Mouse (Mus musculus): Measurements from ENCODE around the gene Slc25a53. TPM values are rescaled to one million over a fixed set of nuclear protein-coding genes. Genes with fewer than 3 reads are reported as not detected.
"Not testable (repeated sequence)": the region's sequence is repeated elsewhere in the genome, so short reads cannot be mapped to it uniquely, and the experiment has no call there.

The Slc25a53 gene
- polyA plus RNA-seq, 1 experiment from 2014 or later: 14.3 TPM

GRCm38 (mm10) chrX:136996256-136996655 is 41.8 kb downstream of the Slc25a53 start:
- H3K4me3 ChIP-seq: no peak overlapping the region
- no peak overlapping the region for H3K9ac ChIP-seq
- no peaks in the 10 kb centered on the region for H3K36me3 ChIP-seq (replicated peaks)
- no peak overlapping the region for H3K27ac ChIP-seq
- WGBS: 84% methylated on average over 2 of the region's 2 CpGs
- no peaks in the 10 kb centered on the region for H3K27me3 ChIP-seq (replicated peaks)
- no peak for ATAC-seq (replicated peaks)
- H3K4me1 ChIP-seq: peaks cover 14% of the 10 kb centered on the region
- H3K9me3 ChIP-seq: no peaks in the 10 kb centered on the region
- no peak overlapping the region for H3K4me2 ChIP-seq

- H3K27me3 ChIP-seq (replicated peaks): no peaks in the 10 kb centered on the region
- ATAC-seq (replicated peaks): peak; percentile 15
- H3K4me1 ChIP-seq: peaks cover 17% of the 10 kb centered on the region
- WGBS: 20% methylated on average over 14 of the region's 14 CpGs
- no peaks in the 10 kb centered on the region for H3K9me3 ChIP-seq
- peak overlapping the region; percentile 54 for H3K4me3 ChIP-seq
- H3K27ac ChIP-seq: peak overlapping the region; percentile 92
- peak overlapping the region; percentile 65 for H3K9ac ChIP-seq
- peak overlapping the region; percentile 51 for H3K4me2 ChIP-seq
- no peaks in the 10 kb centered on the region for H3K36me3 ChIP-seq (replicated peaks)
Measured at GRCm38 (mm10) chrX:136993641-136994040, 44.5 kb downstream of the Slc25a53 start.

GRCm38 (mm10) chrX:136992978-136993547 is 45.0 kb downstream of the Slc25a53 start, which contains the start of gene Zcchc18:
Gene Zcchc18 (plus strand): TSS chrX:136993155.
- peak within 1 kb of the TSS; percentile 65 for H3K9ac ChIP-seq
- H3K4me1 ChIP-seq: peaks cover 17% of the 10 kb centered on the region
- ATAC-seq (replicated peaks): peak; percentile 98
- peak within 1 kb of the TSS; percentile 54 for H3K4me3 ChIP-seq
- no peaks in the 10 kb centered on the region for H3K36me3 ChIP-seq (replicated peaks)
- no peaks in the 10 kb centered on the region for H3K9me3 ChIP-seq
- no peaks in the 10 kb centered on the region for H3K27me3 ChIP-seq (replicated peaks)
- 15% methylated on average over 26 of the region's 26 CpGs for WGBS
- H3K4me2 ChIP-seq: peak within 1 kb of the TSS; percentile 51
- peak within 1 kb of the TSS; percentile 92 for H3K27ac ChIP-seq

- Histone ChIP-seq H3K4me1 (peaks cover 17% of the 10 kb centered on the region), H3K36me3 (replicated peaks) (no peaks in the 10 kb centered on the region), H3K4me2 (peak overlapping the region; percentile 51), H3K4me3 (peak overlapping the region; percentile 54), H3K27me3 (replicated peaks) (no peaks in the 10 kb centered on the region), H3K27ac (peak overlapping the region; percentile 92), H3K9ac (peak overlapping the region; percentile 58), H3K9me3 (no peaks in the 10 kb centered on the region)
- ATAC-seq (replicated peaks): peak; percentile 75
- 29% methylated on average over 18 of the region's 19 CpGs for WGBS
Measured at GRCm38 (mm10) chrX:136992191-136992965, 45.7 kb downstream of the Slc25a53 start.

- Histone ChIP-seq H3K4me1 (peaks cover 17% of the 10 kb centered on the region), H3K9me3 (no peaks in the 10 kb centered on the region), H3K27ac (no peak overlapping the region), H3K27me3 (replicated peaks) (no peaks in the 10 kb centered on the region), H3K4me2 (peak overlapping the region; percentile 51), H3K9ac (no peak overlapping the region), H3K36me3 (replicated peaks) (no peaks in the 10 kb centered on the region), H3K4me3 (no peak overlapping the region)
- 38% methylated on average over 2 of the region's 2 CpGs for WGBS
- ATAC-seq (replicated peaks): no peak
Measured at GRCm38 (mm10) chrX:136991274-136991673, 46.8 kb downstream of the Slc25a53 start.

GRCm38 (mm10) chrX:136986039-136986438 is 52.1 kb downstream of the Slc25a53 start:
- Histone ChIP-seq H3K9me3 (no peaks in the 10 kb centered on the region), H3K4me1 (0 out of 2 replicates have a peak, but pooled peaks cover 1% of the 10 kb centered on the region), H3K9ac (no peak overlapping the region), H3K27me3 (replicated peaks) (no peaks in the 10 kb centered on the region), H3K4me3 (no peak overlapping the region), H3K36me3 (replicated peaks) (no peaks in the 10 kb centered on the region), H3K4me2 (no peak overlapping the region), H3K27ac (no peak overlapping the region)
- ATAC-seq (replicated peaks): no peak

- ATAC-seq (replicated peaks): no peak
- H3K9me3 ChIP-seq: no peaks in the 10 kb centered on the region
- no peak overlapping the region for H3K4me2 ChIP-seq
- H3K4me1 ChIP-seq: no peaks in the 10 kb centered on the region
- no peak overlapping the region for H3K27ac ChIP-seq
- no peak overlapping the region for H3K9ac ChIP-seq
- no peak overlapping the region for H3K4me3 ChIP-seq
- no peaks in the 10 kb centered on the region for H3K27me3 ChIP-seq (replicated peaks)
- H3K36me3 ChIP-seq (replicated peaks): no peaks in the 10 kb centered on the region
Measured at GRCm38 (mm10) chrX:136978616-136979015, 59.5 kb downstream of the Slc25a53 start.

GRCm38 (mm10) chrX:136976424-136977084 is 61.5 kb downstream of the Slc25a53 start, which contains the start of the genes Tmsb15l and Tmsb15b1:
Gene Tmsb15l (minus strand): TSS chrX:136976869.
Gene Tmsb15b1 (minus strand): TSS chrX:136976874.
- Histone ChIP-seq H3K4me2 (peak within 1 kb of the TSS; percentile 60), H3K9me3 (no peaks in the 10 kb centered on the region), H3K27me3 (replicated peaks) (no peaks in the 10 kb centered on the region), H3K4me1 (no peaks in the 10 kb centered on the region), H3K27ac (0 out of 2 replicates have a peak within 1 kb of the TSS, but pooled peaks have one; percentile 50), H3K36me3 (replicated peaks) (no peaks in the 10 kb centered on the region), H3K4me3 (peak within 1 kb of the TSS; percentile 46), H3K9ac (peak within 1 kb of the TSS; percentile 42)
- WGBS: 38% methylated on average over 15 of the region's 15 CpGs
- ATAC-seq (replicated peaks): peak; percentile 100

GRCm38 (mm10) chrX:136975397-136975796 is 62.7 kb downstream of the Slc25a53 start, which contains the start of gene Tmsb15b2:
Gene Tmsb15b2 (minus strand): TSS chrX:136975497.
- H3K27me3 ChIP-seq (replicated peaks); H3K4me1 ChIP-seq; H3K36me3 ChIP-seq (replicated peaks); H3K27ac ChIP-seq; ATAC-seq (replicated peaks); H3K9me3 ChIP-seq: not testable (repeated sequence)
- H3K9ac ChIP-seq: peak within 1 kb of the TSS; percentile 42
- peak within 1 kb of the TSS; percentile 60 for H3K4me2 ChIP-seq
- WGBS: 91% methylated on average over 6 of the region's 6 CpGs
- H3K4me3 ChIP-seq: peak within 1 kb of the TSS; percentile 46

- Histone ChIP-seq H3K27me3 (replicated peaks) (no peaks in the 10 kb centered on the region), H3K9me3 (no peaks in the 10 kb centered on the region), H3K9ac (no peak overlapping the region), H3K36me3 (replicated peaks) (no peaks in the 10 kb centered on the region), H3K27ac (no peak overlapping the region), H3K4me3 (no peak overlapping the region), H3K4me2 (no peak overlapping the region), H3K4me1 (no peaks in the 10 kb centered on the region)
- ATAC-seq (replicated peaks): no peak
- 33% methylated on average over 2 of the region's 2 CpGs for WGBS
Measured at GRCm38 (mm10) chrX:136959688-136960087, 78.4 kb downstream of the Slc25a53 start.

- 52% methylated on average over 5 of the region's 5 CpGs for WGBS
- peak; percentile 18 for ATAC-seq (replicated peaks)
Measured at GRCm38 (mm10) chrX:136958300-136958699, 79.8 kb downstream of the Slc25a53 start.

GRCm38 (mm10) chrX:136957583-136958279 is 80.4 kb downstream of the Slc25a53 start:
- peak; percentile 100 for ATAC-seq (replicated peaks)
- H3K36me3 ChIP-seq (replicated peaks); H3K27me3 ChIP-seq (replicated peaks); H3K4me1 ChIP-seq; H3K9me3 ChIP-seq: not testable (repeated sequence)
- Histone ChIP-seq H3K4me3 (peak overlapping the region; percentile 45), H3K9ac (peak overlapping the region; percentile 38), H3K4me2 (peak overlapping the region; percentile 51), H3K27ac (0 out of 2 replicates have a peak overlapping the region, but pooled peaks have one; percentile 38)
- 26% methylated on average over 13 of the region's 13 CpGs for WGBS

More at GRCm38 (mm10) chrX:136958300-136958699, 79.8 kb downstream of the Slc25a53 start:
- Histone ChIP-seq H3K27ac (0 out of 2 replicates have a peak overlapping the region, but pooled peaks have one; percentile 38), H3K4me2 (peak overlapping the region; percentile 51), H3K4me3 (peak overlapping the region; percentile 45)
- H3K4me1 ChIP-seq; H3K36me3 ChIP-seq (replicated peaks); H3K9me3 ChIP-seq; H3K27me3 ChIP-seq (replicated peaks); H3K9ac ChIP-seq: not testable (repeated sequence)

Measured in midbrain, embryonic 15.5 days (tissue).